Mouse (Mus musculus): ENCODE data around the gene Pla2g15. TPM values are rescaled to one million over a fixed set of nuclear protein-coding genes. Genes with fewer than 3 reads are reported as not detected.

The Pla2g15 gene
- total RNA-seq (2023): 10 to 100 TPM; 15.1 to 17.9 TPM

GRCm38 (mm10) chr8:106149801-106150652, at the start of gene Pla2g15:
TSS of gene Pla2g15 (plus strand) at chr8:106150399.

GRCm38 (mm10) chr8:106136156-106137130, 13.8 kb upstream of the Pla2g15 start, which contains the start of gene Esrp2:
TSS of gene Esrp2 (minus strand) at chr8:106136974.

GRCm38 (mm10) chr8:106168356-106169016, 18.3 kb downstream of the Pla2g15 start, which contains the start of gene Slc7a6:
TSS of gene Slc7a6 (plus strand) at chr8:106168857.

GRCm38 (mm10) chr8:106210821-106211345, 60.7 kb downstream of the Pla2g15 start, which contains the start of the genes Slc7a6os and Prmt7:
TSS of gene Slc7a6os (minus strand) at chr8:106210935.
TSS of gene Prmt7 (plus strand) at chr8:106210936.

Other genes with a start within 250 kb of the Pla2g15 start
- 10 to 100 TPM; 11.6 to 12.7 TPM for gene Pskh1, start 250.0 kb upstream of the Pla2g15 start, total RNA-seq (2023)
- under 1 TPM in 1 of 2 experiments, not detected in 1; 0.98 TPM for gene Ctrl, start 216.5 kb upstream of the Pla2g15 start, total RNA-seq (2023)
- 10 to 100 TPM; 76.7 to 93.4 TPM for gene Psmb10, start 212.0 kb upstream of the Pla2g15 start, total RNA-seq (2023)
- gene Lcat, start 207.0 kb upstream of the Pla2g15 start, total RNA-seq (2023): not detected
- 1 to 10 TPM; 5.8 to 6.9 TPM for gene Slc12a4, start 184.3 kb upstream of the Pla2g15 start, total RNA-seq (2023)
- under 1 TPM in 1 of 2 experiments, not detected in 1; 0.22 TPM for gene Dpep3, start 171.0 kb upstream of the Pla2g15 start, total RNA-seq (2023)
- gene Dus2, start 159.1 kb upstream of the Pla2g15 start, total RNA-seq (2023): 1 to 10 TPM; 4.9 to 5.8 TPM
- under 1 TPM in 1 of 2 experiments, not detected in 1; 0.33 TPM for gene Dpep2nb, start 144.4 kb upstream of the Pla2g15 start, total RNA-seq (2023)
- gene Ddx28, start 138.5 kb upstream of the Pla2g15 start, total RNA-seq (2023): 1 to 10 TPM; 6.7 to 8.6 TPM
- gene Nfatc3, start 91.6 kb upstream of the Pla2g15 start, total RNA-seq (2023): 10 to 100 TPM; 47.5 to 51.6 TPM
- gene Esrp2, start 13.4 kb upstream of the Pla2g15 start, total RNA-seq (2023): not detected
- gene Slc7a6, start 18.5 kb downstream of the Pla2g15 start, total RNA-seq (2023): 1 to 10 TPM; 4.3 to 7.9 TPM
- 10 to 100 TPM; 22.7 to 23.5 TPM for gene Slc7a6os, start 60.5 kb downstream of the Pla2g15 start, total RNA-seq (2023)
- gene Prmt7, start 60.5 kb downstream of the Pla2g15 start, total RNA-seq (2023): 1 to 10 TPM; 6.7 to 7.6 TPM
- gene Smpd3, start 187.6 kb downstream of the Pla2g15 start, total RNA-seq (2023): under 1 TPM; 0.26 to 0.60 TPM

Measured in neutrophil, adult 59 days (primary cell).